Mouse (Mus musculus) right cerebral cortex, postnatal 10 days (tissue): Measurements from ENCODE around the gene Ppp1r21.

Experiments used
- DNase-seq, 2 experiments: peaks; one replicate each; pipeline ENCODE4 v3.0.0; 2021; ENCODE audit warnings: low spot score in 2 of 2

The Ppp1r21 gene

DNA sequence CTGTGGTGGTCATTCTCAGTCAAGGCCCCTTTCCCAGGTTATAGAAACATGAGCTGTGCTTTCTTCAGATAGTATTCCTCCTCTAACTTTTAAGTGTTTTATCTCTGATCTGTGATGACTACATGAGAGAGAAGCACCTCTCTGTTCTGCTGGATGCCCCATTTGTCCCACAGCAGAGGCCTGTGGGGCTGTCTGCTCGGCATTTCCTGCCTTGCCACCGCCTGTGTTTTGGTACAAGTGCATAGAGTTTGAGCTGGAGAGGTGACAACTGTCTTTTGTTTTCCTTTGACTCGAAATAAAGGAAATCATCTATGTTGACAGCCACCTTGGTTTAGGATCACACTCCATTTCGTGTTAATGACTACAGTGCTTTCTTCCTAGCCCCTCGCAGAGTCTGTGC, 44.9 kb downstream of the Ppp1r21 start:
- DNase-seq, result no peak

DNA sequence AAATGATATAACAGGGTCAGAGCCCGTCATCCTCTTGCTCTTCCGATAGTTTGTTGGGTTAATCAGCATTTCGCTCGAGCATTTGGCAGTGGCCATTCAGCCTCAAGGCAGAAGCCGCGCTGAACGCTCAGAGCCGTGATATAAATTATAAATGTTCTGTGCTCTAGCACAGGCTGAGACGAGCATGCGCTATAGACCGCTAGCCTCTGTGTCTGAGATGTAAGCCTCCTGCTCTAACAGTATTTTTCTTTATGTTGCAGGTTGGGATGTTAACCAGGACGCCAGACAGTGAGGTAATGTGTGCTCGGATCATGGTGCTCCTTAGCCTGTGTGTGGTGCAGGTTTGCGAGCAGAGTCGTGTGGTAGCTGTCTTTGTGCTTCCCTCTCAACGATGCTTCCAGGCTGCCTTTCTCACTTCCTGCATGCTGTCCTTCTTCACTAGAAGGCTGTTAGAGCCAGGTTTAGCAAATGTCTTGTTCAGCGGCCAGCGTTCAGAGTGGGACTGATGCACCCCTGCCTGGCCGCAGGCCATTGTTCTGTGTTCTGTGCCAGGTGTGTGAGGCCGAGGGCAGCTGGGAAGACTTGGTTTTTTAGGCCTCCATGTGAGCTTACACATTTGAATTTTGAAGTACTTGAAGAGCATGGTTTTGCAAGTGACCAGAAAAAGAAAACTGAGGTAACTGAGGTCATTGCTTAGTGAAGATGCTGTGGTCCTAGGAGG, 48.8 kb downstream of the Ppp1r21 start:
- DNase-seq, result no peak

DNA sequence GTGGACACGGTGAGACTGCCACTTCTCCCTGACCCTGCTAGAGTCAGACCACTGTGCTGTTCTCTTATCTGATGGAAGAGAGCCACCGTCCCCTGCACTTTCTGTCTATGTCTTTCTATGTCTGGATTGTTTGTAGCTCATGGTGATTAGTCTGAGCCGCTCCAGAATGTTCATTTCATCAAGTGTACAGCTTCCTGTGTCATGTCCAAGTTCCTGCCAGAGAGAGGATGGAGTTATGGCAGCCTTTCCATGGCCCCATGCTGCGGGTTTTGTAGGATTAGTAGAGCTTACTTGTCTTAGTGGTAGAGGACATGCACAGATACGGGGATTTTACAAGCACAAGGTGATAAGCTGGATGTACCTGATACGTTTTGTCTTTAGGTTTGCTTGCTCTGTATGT, 50.6 kb downstream of the Ppp1r21 start:
- no peak for DNase-seq

DNA sequence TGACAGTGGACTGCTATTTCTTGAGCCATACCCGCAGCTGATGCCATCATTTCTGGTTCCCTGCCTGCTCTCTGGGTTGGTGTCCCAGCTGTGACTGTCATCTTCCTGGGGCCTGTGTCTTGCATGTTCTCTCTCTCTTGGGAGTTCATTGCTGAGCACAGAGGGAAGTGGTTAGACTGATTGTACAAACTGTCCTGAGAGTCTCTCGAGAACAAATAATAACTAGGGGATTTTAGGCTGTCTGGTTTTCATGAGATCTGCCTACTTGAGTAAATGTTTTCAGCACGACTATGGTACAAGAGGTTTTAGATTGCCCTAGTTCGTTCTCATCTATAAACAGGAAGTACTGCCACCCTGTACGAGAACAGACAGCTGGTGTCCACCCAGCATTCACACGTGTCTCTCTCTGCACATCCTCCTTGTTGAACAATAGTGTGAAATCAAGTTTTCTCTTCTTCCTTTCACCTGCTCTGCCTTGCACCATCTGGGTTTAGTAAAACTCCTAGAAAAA, 51.6 kb downstream of the Ppp1r21 start:
- no peak for DNase-seq

DNA sequence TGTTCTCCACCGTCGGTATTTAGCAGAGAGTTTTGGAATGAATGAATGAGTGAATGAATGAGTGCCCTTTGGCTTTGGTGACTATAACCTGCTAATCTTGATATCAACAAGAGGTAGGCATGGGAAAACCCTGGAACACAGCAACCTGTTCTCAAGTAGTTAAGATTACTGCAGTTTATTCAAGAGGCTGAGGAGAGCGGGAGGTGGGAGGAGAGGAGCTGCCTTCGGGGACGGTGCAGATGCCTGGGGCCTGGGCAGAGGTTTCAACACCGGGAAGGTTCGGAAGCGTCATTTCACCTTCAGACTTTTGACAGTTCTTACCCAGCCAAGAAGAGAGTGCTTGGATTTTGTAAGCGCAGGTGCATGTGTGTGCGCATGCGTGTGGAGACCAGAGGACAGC, 53.1 kb downstream of the Ppp1r21 start:
- DNase-seq, result no peak

DNA sequence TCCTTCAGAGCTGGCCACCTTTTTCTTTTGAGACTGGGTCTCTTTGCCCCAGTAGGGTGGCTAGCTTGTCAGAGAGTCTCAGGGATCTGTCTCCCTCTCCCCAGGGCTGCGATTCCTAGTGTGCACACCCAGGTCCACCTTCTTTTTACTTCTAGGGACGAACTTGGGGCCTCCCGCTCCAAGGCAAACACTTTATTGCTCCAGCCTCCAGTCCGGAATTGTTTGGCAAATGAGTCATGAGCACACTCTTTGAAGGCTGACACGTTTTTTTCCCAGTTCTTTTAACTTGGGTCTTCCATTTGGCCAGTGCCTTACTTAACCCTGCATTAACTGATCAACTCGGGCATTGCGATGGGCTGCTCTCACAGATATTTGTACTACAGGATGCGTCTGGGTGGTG, 53.5 kb downstream of the Ppp1r21 start:
- DNase-seq, result no peak

DNA sequence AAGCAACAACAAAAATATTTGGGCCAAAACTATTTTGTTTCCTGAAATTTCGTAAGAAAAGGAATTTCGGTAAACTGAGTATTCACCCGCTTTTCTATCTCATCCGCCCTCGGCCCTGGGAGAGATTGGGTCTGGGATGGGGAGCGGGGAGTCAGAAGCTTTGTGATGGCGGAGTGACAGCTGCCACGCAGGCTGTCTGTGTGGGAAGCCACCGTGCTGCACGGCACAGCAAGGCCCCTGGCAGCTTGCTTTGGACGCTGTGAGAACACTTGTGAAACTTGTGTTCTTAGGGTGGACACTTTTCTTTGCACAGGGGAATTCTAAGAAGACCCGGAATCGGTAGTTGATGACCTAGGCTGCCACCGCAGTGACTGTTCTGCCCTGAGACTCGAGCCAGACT, 57.5 kb downstream of the Ppp1r21 start:
- DNase-seq, result no peak

DNA sequence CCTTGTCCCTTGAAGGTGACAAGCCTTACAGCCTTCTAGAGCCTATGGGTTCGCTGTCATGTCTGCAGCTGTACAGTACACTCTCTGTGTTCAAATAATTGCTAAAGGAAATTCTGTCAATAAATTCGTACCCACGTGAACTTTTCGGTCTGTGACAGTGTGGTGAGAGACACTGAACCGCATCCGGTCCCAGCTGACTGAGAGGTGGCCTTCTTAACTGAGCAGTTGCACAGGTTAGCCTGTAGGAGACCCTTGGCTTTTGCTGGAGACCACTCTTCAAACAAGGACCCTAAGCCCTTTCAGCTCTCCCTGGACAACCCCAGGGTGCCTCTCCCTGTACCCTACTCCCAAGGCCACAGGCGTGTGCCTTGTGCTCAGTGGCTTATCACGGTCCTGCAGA, 58.3 kb downstream of the Ppp1r21 start:
- DNase-seq, result no peak

DNA sequence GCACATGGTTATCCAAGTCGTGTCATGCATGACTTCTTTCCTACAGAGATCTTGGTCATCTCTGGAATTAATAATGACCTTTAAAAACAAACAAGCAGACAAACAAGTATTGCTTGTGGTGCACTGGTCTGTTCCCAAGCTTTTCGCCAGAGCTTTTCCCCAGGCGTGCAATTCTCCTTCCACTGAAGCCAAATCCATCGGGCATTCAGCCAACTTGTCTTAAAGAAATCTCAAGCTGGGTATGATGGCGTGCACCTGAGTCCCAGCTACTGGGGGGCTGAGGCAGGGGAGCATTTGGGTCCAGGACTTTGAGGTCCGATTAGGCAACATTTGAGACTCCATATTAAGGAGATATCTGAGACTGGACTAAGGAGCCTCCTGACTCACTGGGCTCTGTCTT, 60.3 kb downstream of the Ppp1r21 start:
- DNase-seq, result no peak

DNA sequence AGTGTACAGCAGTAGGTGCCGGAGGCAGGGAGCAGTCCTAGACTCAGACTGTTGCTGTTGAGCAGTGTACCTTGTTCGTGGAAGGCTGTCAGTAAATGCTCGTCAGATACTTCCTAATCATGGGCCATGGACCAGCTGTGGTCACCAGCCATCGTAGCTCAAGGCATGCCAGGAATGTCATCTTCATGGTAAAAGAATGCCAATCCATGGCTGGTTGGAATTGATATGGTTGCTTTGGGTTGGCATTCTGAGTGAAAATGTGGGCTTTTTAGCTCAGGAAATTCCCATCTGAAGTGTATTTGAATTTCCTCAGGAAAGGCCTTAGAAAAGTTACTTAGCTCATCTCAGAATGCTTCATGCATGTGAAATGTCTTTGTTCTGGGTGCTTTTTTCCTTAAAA, 65.2 kb downstream of the Ppp1r21 start:
- peak in 1 of 2 experiments; percentile 17 for DNase-seq

DNA sequence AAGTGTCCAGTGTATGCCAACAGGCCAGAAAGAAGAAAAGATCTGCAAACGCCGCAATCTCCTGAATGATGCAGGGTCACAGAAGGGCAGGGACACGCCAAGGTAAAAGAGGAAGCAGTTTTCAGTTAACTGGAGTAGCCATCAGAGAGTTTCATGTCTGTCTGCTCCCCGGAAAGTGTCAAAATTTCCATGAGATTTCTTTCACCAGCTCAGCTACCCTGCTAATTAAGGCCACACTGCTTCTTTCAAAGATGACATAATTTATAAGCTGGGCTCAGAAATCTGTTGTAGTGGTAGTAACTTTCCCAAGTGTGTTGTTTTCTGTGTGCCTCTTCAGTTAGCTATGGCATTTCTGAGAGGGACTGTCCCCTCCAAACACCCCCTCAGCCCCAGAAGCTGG, 66.2 kb downstream of the Ppp1r21 start:
- no peak for DNase-seq

DNA sequence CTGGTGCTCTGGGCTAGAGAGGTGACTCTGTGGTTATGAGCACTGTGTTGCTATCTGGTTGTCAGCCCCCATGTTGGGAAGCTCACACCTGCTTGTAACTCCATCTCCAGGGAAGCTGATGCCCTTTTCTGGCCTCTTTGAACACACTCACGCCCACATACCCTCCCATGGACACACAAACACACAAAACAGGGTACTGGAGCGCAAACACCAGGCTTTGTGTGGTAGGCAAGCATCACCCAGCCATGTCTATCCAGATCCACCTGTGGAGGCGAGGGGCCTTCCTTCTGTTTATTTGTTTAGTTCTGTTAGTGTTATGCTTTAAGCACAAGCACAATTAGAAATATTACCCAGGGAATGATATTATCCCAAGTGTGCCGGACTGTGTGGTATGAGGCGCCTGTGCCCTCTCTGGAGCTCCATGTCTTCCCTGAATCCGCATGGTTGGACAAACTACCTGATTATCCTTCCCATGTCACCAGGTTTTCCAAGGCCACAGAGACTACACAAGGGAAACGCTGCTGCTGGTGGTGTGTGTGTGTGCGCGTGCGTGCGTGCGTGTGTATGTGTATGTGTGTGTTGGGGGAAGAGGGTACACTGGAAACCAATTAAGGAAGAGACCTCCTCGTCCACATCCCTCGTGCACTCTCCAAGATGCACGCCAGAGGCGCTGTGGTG, 66.8 kb downstream of the Ppp1r21 start:
- peak in 1 of 2 experiments; percentile 87 for DNase-seq

DNA sequence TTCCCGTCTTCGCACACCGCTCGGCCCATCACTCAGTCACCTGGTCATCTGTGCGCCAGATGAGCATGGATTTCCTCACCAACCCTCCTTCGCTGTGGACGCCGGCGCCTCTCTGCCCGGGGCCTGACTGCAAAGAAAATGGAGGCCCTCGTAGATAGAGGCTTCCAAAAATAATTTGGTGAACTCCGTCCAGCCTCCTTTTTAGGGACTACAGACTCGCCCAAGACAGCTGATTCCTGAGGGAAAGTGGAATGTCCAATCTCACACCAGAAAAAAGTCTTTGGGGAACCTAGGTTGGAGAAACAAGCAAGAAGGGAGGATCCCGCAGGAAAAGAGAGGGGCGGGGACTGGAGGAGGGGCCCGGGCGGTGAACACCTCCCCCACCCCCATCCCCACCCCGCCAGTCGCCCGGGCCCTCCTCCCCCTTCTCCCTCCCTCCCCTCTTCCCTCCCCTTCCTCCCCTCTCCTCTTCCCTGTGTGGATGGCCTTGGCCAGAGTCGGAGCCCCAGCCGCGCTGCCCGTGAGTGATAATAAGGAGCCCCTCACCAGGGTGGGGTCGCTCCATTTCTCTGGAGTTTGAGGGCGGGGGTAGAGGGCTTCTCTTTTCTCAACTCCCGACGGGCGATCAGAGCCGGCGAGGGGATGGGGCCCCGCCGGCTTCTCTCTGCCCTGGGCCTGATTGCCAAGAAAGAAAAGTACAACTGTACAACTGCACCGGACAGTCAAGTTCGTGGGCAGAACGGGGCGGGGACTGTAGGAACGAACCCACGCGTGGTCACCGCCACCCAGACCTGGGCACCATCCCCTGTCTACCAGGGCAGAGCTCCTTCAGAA, 67.5 kb downstream of the Ppp1r21 start, which contains the start of gene Ston1:
Ston1 (plus strand) TSS at position 463 of the 834 bp plus-strand sequence.
- peak; percentile 43 to 86 for DNase-seq

DNA sequence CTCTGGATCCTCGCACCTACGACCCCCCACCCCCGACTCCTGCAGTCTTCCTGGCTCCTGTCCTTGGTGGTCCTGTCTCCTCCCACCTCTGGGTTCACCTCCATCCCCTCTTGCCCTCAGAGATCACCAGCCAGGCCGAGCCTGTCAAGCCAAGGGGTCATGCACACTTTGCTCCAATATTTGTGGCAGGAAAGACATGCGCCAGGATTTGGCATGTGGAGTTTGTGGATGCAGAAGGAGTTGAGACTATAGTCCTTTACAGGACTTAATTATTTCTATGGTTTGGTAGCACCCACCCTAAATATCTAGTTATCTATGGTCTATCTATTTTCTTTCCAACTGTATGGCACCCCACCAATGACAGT, 68.1 kb downstream of the Ppp1r21 start:
- peak in 1 of 2 experiments; percentile 35 for DNase-seq

DNA sequence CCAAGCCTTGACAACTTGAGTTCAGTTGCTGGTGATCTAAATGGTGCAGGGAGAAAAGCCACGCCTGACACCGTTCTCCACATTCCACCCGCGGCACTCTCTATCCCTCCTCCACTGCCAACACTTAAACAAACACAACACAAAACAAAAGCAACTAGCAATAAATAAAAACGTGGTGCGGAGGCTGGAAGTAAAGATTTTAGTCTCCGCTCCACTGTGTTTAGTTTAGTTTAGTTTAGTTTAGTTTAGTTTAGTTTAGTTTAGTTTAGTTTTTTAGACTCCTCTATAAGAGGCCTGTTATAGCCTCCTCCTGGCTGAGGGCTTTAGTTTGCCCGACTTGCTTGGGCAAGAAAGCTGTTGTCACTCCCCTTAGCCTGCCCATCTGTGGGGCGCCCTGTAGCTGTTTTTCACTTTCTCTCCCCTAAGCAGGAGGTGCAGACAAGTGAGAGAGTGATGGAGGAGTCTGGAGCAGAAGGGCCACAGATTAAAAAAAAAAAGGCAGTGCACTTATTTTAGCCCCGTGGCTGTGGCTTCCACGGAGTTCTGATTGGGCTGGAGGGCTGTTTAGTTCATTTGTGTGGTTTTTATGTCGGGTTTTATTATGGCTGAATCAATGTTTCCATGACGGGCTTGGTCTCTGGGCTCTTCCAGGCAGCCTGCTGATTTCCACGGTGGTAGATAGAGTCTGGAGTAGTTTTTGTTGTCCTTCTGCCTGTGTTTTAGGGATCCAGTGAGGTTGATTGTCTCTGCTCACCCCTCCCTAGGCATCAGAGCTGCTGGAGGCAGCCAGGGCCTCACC, 68.9 kb downstream of the Ppp1r21 start:
- DNase-seq, result peak in 1 of 2 experiments; percentile 21

DNA sequence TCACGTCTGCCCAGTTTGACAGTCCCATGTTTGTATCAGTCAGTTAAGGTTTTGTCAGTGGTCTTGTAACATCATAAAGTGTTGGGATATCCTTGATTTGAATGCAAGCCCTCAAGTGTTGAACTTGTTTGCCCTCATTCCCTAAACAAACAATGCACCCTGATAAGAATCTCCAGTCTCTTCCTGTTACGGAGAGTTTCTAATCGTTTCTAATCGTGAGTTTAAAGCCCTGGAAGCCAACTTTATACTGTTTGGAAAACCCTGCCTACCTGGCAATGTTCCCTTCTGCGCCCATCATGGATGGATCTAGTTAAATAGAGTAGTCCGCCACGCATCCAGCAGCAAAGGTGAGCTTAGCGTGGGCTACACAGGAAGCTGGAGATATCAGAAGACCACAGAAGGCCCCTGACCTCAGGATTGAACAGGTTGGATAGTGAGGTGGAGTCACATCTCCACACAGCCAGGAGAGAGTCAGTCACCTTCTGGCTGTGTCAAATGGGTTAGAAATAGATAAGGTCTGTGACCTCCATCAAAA, 70.6 kb downstream of the Ppp1r21 start:
- no peak for DNase-seq

DNA sequence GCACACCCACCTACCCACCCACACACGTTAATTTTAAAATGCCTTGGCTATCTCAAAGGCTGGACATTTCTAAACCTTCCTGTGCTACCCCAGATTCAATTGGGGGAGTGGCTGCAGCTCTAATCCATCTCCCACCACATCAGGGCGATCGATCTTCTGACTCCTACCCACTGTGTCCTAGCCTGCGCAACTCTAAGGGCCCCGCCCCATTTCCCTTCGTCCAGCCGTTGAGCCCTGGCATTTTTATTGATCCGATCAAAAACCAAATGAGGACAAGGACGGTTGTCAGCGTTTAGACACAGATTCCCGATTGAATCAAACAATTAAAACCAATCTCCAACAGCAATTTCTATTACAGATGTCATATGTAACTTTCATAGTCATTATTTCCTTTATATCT, 74.0 kb downstream of the Ppp1r21 start:
- no peak for DNase-seq

DNA sequence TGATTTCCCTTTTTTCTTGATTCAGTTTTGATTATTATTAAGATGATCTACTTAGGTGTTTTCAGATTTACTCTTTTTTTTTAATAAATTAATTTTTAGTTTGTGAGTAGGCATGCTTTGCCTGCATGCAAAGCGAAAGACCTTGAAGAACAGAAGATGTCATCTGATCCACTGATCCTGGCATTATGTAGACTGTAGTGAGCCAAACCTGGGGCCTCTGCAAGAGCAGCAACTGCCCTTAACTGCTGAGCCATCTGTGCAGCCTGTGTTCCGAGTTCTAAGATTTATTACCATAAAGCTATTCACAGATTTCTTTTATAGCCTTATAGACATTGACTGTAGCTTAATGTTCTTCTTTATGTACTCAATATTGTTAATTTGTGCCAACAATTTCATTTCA, 76.1 kb downstream of the Ppp1r21 start:
- DNase-seq, result no peak

DNA sequence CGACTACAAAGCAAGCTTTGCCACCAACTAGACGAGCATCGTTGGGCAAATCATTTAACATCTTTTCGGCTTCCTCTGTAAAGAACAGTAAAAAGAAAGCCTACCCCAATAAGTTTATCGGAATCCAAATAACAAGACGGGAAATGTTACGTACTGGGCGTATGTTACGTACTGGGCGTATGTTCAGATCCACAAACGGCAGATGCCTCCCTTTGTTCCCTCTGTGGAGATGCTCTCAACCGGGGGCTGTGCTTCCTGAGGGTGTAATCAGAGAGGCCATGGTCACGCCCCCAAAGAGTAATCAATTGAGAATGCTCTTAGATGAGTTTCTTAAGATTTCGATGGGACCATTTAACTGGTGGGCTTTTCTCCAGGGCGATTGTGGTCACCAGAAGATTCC, 79.4 kb downstream of the Ppp1r21 start:
- no peak for DNase-seq

DNA sequence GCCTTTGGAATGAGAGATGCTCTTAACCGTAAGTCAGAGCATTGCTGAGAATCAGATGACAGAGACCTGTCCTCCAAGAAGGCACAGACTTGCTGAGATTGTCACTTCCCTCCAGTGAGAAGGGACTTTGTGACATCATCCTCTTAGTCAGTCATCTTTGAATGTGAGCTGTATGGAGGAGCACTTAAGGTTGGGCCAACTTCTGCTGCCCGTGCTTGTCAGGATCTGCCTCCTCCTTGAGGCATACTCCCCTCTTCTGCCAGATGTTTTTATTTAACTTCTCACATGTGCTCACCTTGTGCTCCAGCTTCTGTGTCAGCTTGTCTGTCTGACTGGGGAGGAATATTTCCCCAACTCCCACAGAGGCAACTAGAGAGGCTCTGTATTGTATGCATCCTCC, 81.1 kb downstream of the Ppp1r21 start:
- no peak for DNase-seq

DNA sequence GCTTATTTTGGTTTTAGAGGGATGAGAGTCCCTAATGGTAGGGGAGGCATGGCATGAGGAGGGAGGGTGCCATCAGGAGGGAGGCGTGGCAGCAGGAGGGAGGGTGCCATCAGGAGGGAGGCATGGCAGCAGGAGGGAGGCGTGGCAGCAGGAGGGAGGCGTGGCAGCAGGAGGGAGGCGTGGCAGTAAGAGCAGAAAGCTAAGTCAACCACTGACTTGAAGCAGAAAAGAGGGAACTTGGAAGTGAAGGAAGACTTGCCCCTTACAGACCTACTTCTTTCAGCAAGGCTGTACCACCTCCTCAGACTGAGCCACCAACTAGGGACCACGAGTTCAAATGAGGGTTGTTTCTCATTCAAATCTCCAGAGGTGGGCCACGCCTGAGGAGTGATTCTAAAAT, 83.3 kb downstream of the Ppp1r21 start:
- DNase-seq, result no peak
